Mouse (Mus musculus) lung, adult 2 months (tissue): ENCODE results near the gene Cd59a. TPM values are rescaled to one million over a fixed set of nuclear protein-coding genes. Genes with fewer than 3 reads are reported as not detected.

Source experiments
- DNase-seq: peaks from one replicate; pipeline ENCODE4 v3.0.0; 2022
- H3K4me1 ChIP-seq: fragments of 200-500 bp; 2 replicates; pipeline ENCODE4 v1.6.1; 2011; ENCODE audit warnings: low read length; ENCODE audit not compliant: control insufficient read depth, insufficient read depth
- H3K4me3 ChIP-seq: fragments of 200-500 bp; replicated peaks from 2 replicates; pipeline ENCODE3; 2011; ENCODE audit warnings: low read depth, mild to moderate bottlenecking, control low read depth, low read length; ENCODE audit errors: extremely low read depth
- CTCF ChIP-seq: fragments of 200-500 bp; IDR thresholded peaks from 2 replicates; pipeline ENCODE4 v1.5.1; 2011; ENCODE audit warnings: mild to moderate bottlenecking, low read length, control low read depth; ENCODE audit not compliant: insufficient read depth
- POLR2A ChIP-seq: fragments of 200-500 bp; IDR thresholded peaks from 2 replicates; pipeline ENCODE4 v1.6.1; 2011; ENCODE audit warnings: low read depth, mild to moderate bottlenecking, control low read depth, low read length, borderline replicate concordance; ENCODE audit errors: extremely low read depth
- WGBS: fragments of 180-500 bp; shearing (Covaris S2); methylation state at CpG from one replicate; pipeline ENCODE4 v1.1.7; 2018; 5-methylcytosine and 5-hydroxymethylcytosine counted together
- polyA plus RNA-seq: library from polyadenylated mRNA; depleted of rRNA; stranded (reverse); fragments of >200 nt; gene quantifications from 2 replicates; pipeline ENCODE4 v1.2.3, GENCODE M21; 2012

The Cd59a gene
- polyA plus RNA-seq, 1 experiment = 17.6 TPM

- peak; percentile 42 for DNase-seq
- TF ChIP-seq CTCF = peak; percentile 58
- TF ChIP-seq POLR2A = no peak
- no peaks in the 10 kb centered on the region for H3K4me1 ChIP-seq
- WGBS = 37% methylated on average over 8 of the region's 8 CpGs
- H3K4me3 ChIP-seq = no peak overlapping the region
Observed at GRCm38 (mm10) chr2:104134150-104135056, 38.8 kb downstream of the Cd59a start.

GRCm38 (mm10) chr2:104135920-104136319, 40.3 kb downstream of the Cd59a start:
- no peak for DNase-seq
- H3K4me1 ChIP-seq = no peaks in the 10 kb centered on the region
- WGBS = 48% methylated on average over 2 of the region's 2 CpGs
- TF ChIP-seq POLR2A (no peak), CTCF (no peak)
- H3K4me3 ChIP-seq = no peak overlapping the region

- H3K4me1 ChIP-seq = no peaks in the 10 kb centered on the region
- DNase-seq = no peak
- TF ChIP-seq POLR2A (no peak), CTCF (no peak)
- WGBS = 84% methylated on average over 8 of the region's 8 CpGs
- no peak overlapping the region for H3K4me3 ChIP-seq
Observed at GRCm38 (mm10) chr2:104142140-104142539, 46.5 kb downstream of the Cd59a start.

DNA sequence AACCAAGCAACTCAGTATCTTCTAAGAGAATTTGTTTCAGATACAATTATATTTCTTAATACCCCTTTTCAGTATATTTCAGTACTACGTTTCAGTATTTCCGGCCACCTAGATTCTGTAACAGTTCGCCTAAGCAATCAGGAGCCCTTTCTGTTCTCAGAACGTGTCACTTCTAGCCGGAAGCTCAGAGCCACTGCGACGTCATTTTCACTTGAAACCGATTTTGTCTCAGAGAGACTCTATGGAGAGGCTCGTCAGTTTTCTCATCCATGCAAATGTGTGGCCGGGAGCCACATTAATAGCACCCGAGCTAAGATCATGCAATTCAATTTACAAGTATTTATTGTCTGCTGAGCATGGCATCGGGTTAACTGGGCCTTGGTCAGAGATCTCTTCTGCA, 48.4 kb downstream of the Cd59a start:
- H3K4me3 ChIP-seq = no peak overlapping the region
- TF ChIP-seq POLR2A = no peak
- no peak for TF ChIP-seq CTCF
- no peaks in the 10 kb centered on the region for H3K4me1 ChIP-seq
- 86% methylated on average over 12 of the region's 12 CpGs for WGBS
- no peak for DNase-seq

DNA sequence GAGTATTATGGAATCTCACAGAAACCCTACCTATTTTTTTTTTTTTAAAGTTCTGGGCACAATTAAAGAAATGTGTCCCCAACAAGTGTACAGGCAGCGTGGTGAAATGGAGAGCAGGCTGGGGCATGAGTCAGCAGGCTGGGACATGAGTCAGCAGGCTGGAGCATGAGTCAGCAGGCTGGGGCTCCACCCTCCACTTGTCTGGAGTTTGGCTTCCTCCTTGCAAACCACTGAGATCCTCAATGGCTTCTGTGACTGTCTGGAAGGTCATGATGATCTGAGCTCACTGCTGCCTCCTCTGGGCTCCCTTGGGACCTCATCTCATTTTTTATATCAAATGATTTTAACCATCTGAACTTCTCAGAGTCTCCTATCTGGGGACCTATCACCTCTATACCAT, 50.4 kb downstream of the Cd59a start:
- no peaks in the 10 kb centered on the region for H3K4me1 ChIP-seq
- 45% methylated on average over 1 of the region's 1 CpGs for WGBS
- DNase-seq = no peak
- no peak for TF ChIP-seq CTCF
- no peak for TF ChIP-seq POLR2A
- no peak overlapping the region for H3K4me3 ChIP-seq

DNA sequence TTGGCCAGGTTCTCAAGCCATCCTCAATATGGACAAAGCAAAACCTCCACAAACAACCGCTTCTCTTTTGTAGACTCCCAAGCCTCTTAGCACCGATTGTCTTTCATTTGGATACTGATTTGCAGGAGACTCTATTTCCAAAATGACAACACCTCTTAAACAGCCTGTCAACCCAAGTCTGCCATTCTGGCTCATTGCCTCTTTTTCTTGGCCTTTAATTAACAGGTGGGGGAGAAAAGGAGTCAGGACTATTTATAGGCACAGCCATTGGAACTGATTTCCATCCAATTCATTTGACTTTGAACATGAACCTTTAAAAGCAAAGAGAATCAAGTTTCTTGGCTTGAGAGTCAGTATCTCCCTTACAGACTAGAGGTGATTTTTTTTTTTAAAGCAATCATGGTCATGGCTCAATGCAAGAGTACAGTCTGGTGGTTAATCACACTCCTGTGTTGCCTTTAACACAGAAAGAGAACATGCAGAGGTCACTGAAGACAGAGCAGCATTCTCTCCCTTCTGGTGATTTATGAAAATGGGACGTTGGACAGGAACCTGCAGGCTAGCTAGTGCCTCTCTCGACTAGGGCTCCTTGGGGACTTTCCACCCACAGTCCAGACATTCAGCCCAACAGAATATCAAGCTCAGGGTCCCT, 52.4 kb downstream of the Cd59a start:
- no peak overlapping the region for H3K4me3 ChIP-seq
- 61% methylated on average over 4 of the region's 4 CpGs for WGBS
- H3K4me1 ChIP-seq = no peaks in the 10 kb centered on the region
- DNase-seq = no peak
- TF ChIP-seq POLR2A (no peak), CTCF (no peak)

DNA sequence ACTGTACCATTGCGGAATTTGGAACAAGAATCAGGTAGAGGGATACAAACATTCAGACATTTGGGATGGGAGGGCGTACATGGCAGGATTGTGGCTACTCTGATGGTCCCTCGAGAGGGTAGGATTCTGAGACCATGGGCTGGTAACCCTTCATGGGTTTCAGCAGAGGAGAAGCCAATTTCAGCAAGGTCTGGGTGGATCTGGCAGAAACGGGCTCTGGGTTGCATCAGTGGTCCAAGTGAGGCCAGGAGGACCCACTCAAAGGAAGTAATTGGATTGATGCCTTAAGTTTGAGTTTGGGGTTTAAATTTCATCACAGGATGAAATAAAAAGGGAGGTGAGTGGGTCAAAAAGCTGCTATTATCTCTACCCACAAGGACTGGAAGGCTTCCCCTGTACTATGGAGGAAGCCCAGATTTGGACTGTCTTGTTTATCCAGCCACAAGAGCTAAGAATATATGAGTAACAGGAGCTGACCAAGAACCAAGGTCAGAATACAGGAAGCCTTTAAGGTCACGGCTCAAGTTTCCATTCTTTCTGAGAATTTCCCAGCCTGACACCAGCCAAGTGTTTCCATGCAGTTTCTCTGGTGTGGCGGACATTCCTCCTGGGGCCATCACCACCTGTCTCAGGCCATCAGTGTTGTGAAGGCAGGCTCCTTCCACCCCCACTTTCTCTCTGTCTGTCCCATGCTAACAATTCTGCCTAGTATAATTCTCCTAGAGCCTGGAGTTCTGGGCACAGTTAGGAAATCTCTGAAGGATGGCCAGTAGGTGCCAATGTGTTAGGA, 55.2 kb downstream of the Cd59a start:
- TF ChIP-seq POLR2A (no peak), CTCF (no peak)
- H3K4me3 ChIP-seq = no peak overlapping the region
- no peak for DNase-seq
- H3K4me1 ChIP-seq = no peaks in the 10 kb centered on the region
- whole genome bisulfite sequencing = 74% methylated on average over 6 of the region's 6 CpGs

DNA sequence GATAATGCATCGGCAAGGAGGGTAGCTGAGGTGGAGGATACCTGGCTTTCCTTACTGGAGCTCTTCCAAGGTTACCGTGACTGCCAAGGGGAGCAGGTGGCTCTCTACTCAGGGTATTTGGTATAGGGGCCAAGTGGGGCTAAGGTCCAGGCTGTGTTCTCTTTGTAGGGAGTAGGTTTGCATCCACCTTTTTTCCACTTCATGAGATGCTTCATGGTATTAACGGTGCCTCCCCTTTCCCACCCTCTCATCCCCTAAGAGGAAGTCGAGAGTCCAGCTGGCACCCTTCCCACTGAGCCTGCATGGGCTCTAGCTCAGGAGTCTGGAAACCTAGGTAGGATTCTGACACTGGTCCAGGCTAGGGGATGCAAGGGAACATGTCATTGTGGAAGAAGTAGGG, 57.7 kb downstream of the Cd59a start:
- Histone ChIP-seq H3K4me1 (no peaks in the 10 kb centered on the region), H3K4me3 (no peak overlapping the region)
- WGBS = 64% methylated on average over 4 of the region's 4 CpGs
- DNase-seq = no peak
- no peak for TF ChIP-seq CTCF
- no peak for TF ChIP-seq POLR2A

DNA sequence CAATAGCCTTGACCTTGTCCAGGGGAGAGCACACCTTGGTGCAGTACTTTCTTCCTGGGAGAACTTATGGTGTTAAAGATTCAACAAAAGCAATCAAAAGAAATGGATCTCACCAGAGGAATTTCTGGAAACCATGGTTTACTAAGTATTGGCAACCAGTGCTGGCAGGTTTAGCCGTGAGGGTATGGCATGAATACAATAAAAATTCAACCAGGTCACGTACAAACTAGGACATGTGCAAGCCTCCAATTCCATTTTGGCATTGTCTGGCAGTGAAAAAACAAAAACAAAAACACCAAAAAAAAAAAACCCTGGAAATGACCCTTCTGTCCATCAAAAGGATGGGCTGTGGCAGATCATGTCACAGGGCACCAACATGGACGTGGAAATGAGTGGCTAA, 58.3 kb downstream of the Cd59a start:
- WGBS = 77% methylated on average over 3 of the region's 3 CpGs
- TF ChIP-seq POLR2A = no peak
- no peak for TF ChIP-seq CTCF
- no peak for DNase-seq
- no peaks in the 10 kb centered on the region for H3K4me1 ChIP-seq
- no peak overlapping the region for H3K4me3 ChIP-seq
